Mouse (Mus musculus) embryonic facial prominence, embryonic 14.5 days (tissue): ENCODE measurements at regions not wholly inside any gene's neighbourhood (a gene's known extent, or its start where the extent isn't known, plus 50 kb on each side); places are given as distances from the start of the nearest gene placed in this dataset.
A peak's percentile ranks its signal among the peaks of the same experiment; 100 is the strongest.

Experiments
- ATAC-seq: fragments of 200-750 bp; cut with Nextera tagmentation; 2 replicates; pipeline ENCODE4 v1.8.0; 2017; ENCODE audit warnings: low read depth, moderate number of reproducible peaks, moderate TSS enrichment
- DNase-seq: peaks from one replicate; pipeline ENCODE4 v3.0.0-alpha.2; 2015; ENCODE audit warnings: low spot score
- H3K27ac ChIP-seq: fragments of 300-500 bp; sonication (generic); replicated peaks from 2 replicates; pipeline ENCODE4 v1.5.1; 2014; ENCODE audit warnings: low read depth, mild to moderate bottlenecking, low read length, moderate library complexity
- H3K27me3 ChIP-seq: fragments of 300-500 bp; sonication (generic); replicated peaks from 2 replicates; pipeline ENCODE4 v1.6.1; 2014; ENCODE audit warnings: low read length; ENCODE audit not compliant: control insufficient read depth, insufficient read depth
- H3K36me3 ChIP-seq: fragments of 300-500 bp; sonication (generic); 2 replicates; pipeline ENCODE4 v1.6.1; 2014; ENCODE audit warnings: low read length, mixed read lengths; ENCODE audit not compliant: control insufficient read depth, insufficient read depth
- H3K4me1 ChIP-seq: fragments of 300-500 bp; sonication (generic); 2 replicates; pipeline ENCODE4 v1.6.1; 2014; ENCODE audit warnings: antibody characterized with exemption, low read length; ENCODE audit not compliant: control insufficient read depth, insufficient read depth
- H3K4me2 ChIP-seq: fragments of 300-500 bp; sonication (generic); 2 replicates; pipeline ENCODE4 v1.6.1; 2014; ENCODE audit warnings: low read depth, mild to moderate bottlenecking, low read length, moderate library complexity, mixed read lengths
- H3K4me3 ChIP-seq: fragments of 300-500 bp; sonication (generic); 2 replicates; pipeline ENCODE4 v1.5.1; 2014; ENCODE audit warnings: low read depth, mild to moderate bottlenecking, low read length
- H3K9ac ChIP-seq: fragments of 300-500 bp; sonication (generic); 2 replicates; pipeline ENCODE4 v1.6.1; 2014; ENCODE audit warnings: low read depth, mild to moderate bottlenecking, low read length, moderate library complexity, mixed read lengths
- H3K9me3 ChIP-seq: fragments of 300-500 bp; sonication (generic); 2 replicates; pipeline ENCODE4 v1.6.1; 2016; ENCODE audit warnings: low read length; ENCODE audit not compliant: control insufficient read depth
- WGBS: fragments of 180-500 bp; shearing (Covaris S2); extraction: QIAGEN DNeasy Blood & Tissue Kit; methylation state at CpG from one replicate; pipeline ENCODE4 v1.1.7; 2014; 5-methylcytosine and 5-hydroxymethylcytosine counted together

DNA sequence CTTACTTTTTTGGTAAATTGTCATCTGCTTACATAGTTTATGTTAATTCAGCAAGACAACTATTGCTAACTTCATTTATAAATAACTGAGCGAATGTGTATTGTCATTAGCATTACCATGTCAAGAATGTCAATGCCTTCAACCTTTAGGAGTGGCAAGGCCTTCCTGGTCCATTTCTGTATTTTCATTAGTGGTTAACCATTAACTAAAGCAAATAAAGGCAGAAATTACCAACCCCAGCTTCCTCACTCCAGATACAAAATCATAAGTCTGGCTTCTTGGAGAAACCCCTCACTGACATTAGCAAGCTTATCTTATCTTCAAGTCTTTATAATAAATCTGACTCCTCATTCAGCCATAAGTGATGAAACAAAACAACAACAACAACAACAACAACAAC lies 592.8 kb upstream of the Pcdh20 start:
- no peak overlapping the region for H3K4me2 ChIP-seq
- H3K27ac ChIP-seq = no peak overlapping the region
- no peak for ATAC-seq
- WGBS = 83% methylated on average over 1 of the region's 1 CpGs
- no peaks in the 10 kb centered on the region for H3K9me3 ChIP-seq
- no peak overlapping the region for H3K4me3 ChIP-seq
- no peaks in the 10 kb centered on the region for H3K27me3 ChIP-seq
- no peak overlapping the region for H3K9ac ChIP-seq
- DNase-seq = no peak
- H3K36me3 ChIP-seq = no peaks in the 10 kb centered on the region
- no peaks in the 10 kb centered on the region for H3K4me1 ChIP-seq

DNA sequence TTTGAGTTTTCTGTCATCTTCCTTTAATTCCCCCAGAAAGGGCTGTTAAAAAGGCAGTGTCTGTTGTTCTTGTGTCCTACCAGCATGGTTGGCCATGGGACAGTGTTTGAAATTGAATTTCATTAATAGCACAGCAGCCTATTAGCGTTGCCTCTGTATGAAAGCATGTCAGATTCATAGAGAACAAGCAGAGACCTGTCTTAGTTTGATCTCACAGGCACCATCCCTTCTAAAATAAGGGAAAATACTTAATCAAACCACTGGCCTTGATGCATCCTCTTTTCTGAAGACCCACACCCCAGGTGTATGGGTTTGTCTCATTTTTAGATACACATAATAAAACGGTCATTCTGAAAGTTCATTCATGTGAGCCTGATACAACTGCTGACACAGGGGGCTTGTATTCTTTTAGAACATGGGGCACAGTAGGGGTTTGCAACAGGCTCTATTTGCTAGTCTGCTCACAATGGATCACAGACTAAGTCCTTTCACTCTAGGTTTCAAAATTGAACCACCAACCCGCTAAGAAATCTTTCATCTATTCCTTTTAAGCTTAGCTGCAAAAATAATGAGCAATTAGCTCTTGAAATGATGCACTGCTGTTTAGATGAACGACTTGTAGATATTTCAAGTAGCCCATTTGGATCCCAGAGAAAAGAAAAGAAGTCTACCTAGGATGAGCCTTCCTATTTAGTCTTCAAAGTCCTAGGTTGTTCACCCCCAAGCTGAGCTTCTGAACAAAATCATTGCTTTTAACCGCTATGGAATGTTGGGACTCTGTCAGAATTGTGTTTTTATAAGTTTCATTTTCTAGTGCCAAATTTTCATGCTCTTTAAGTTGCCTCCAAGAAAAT lies 591.6 kb upstream of the Pcdh20 start:
- ATAC-seq (no peak), DNase-seq (no peak)
- no peaks in the 10 kb centered on the region for H3K9me3 ChIP-seq
- H3K27me3 ChIP-seq = no peaks in the 10 kb centered on the region
- H3K27ac ChIP-seq = no peak overlapping the region
- no peak overlapping the region for H3K4me2 ChIP-seq
- H3K4me1 ChIP-seq = no peaks in the 10 kb centered on the region
- no peak overlapping the region for H3K9ac ChIP-seq
- H3K4me3 ChIP-seq = no peak overlapping the region
- no peaks in the 10 kb centered on the region for H3K36me3 ChIP-seq
- WGBS = 73% methylated on average over 5 of the region's 5 CpGs

DNA sequence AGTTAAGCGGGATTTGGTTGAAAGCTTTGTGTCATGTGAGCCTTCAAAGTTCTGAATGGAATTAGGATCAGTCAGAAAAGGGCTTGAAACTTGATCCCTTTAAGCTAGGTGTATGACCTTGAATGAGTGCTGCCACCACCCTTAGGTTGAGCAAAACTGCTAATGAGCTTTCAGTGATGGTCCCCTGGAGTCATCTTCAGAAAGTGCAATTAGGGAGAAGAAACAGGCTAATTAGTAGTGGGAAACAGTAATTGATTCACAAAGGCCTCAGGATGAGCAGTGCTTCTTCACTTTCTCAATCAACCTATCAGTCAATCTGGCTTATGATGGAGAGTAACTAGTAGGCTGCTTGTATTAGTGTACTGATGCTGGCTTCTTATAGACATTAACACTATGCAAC lies 590.1 kb upstream of the Pcdh20 start:
- DNase-seq = peak; percentile 26
- peak; percentile 76; the same call in 1 of the 2 replicates for ATAC-seq
- Histone ChIP-seq H3K36me3 (no peaks in the 10 kb centered on the region), H3K27me3 (no peaks in the 10 kb centered on the region), H3K4me1 (no peaks in the 10 kb centered on the region), H3K9ac (no peak overlapping the region), H3K4me2 (no peak overlapping the region), H3K4me3 (no peak overlapping the region), H3K27ac (no peak overlapping the region), H3K9me3 (no peaks in the 10 kb centered on the region)
- 40% methylated on average over 1 of the region's 1 CpGs for WGBS

DNA sequence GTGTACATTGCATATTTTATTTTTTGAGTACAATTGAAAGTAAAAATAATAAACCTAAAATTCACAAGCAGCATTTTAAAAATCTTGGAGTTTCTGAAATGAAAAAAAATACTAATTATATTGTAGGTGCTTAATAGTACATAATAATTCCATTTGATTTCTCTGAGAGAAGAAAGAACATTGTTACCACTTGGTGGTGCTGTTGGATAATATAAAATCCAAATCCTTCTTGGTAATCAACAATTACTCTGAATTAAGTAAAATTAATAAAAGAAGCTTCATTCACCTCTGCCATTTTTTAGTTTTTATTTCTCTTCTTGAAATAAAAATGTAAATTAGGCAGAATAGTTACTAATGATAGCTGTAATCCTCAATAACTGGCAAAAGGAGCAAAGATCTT lies 563.2 kb upstream of the Pcdh20 start:
- ATAC-seq (no peak), DNase-seq (peak; percentile 6)
- no peaks in the 10 kb centered on the region for H3K9me3 ChIP-seq
- H3K27me3 ChIP-seq = no peaks in the 10 kb centered on the region
- H3K27ac ChIP-seq = no peak overlapping the region
- no peak overlapping the region for H3K4me2 ChIP-seq
- no peaks in the 10 kb centered on the region for H3K36me3 ChIP-seq
- H3K9ac ChIP-seq = no peak overlapping the region
- H3K4me1 ChIP-seq = no peaks in the 10 kb centered on the region
- H3K4me3 ChIP-seq = no peak overlapping the region

- Histone ChIP-seq H3K4me3 (no peak overlapping the region), H3K9ac (no peak overlapping the region), H3K27me3 (no peaks in the 10 kb centered on the region), H3K4me2 (no peak overlapping the region), H3K4me1 (no peaks in the 10 kb centered on the region), H3K27ac (no peak overlapping the region), H3K36me3 (no peaks in the 10 kb centered on the region), H3K9me3 (no peaks in the 10 kb centered on the region)
- ATAC-seq (no peak), DNase-seq (no peak)
- WGBS = 87% methylated on average over 2 of the region's 2 CpGs
Observed at GRCm38 (mm10) chr14:89011440-89011839, 540.2 kb upstream of the Pcdh20 start.

- 46% methylated on average over 1 of the region's 1 CpGs for WGBS
- Histone ChIP-seq H3K4me1 (no peaks in the 10 kb centered on the region), H3K36me3 (no peaks in the 10 kb centered on the region), H3K9me3 (no peaks in the 10 kb centered on the region), H3K4me3 (no peak overlapping the region), H3K9ac (no peak overlapping the region), H3K27ac (no peak overlapping the region), H3K27me3 (no peaks in the 10 kb centered on the region), H3K4me2 (no peak overlapping the region)
- no peak for ATAC-seq
- DNase-seq = no peak
Observed at GRCm38 (mm10) chr14:89009648-89010047, 538.5 kb upstream of the Pcdh20 start.

DNA sequence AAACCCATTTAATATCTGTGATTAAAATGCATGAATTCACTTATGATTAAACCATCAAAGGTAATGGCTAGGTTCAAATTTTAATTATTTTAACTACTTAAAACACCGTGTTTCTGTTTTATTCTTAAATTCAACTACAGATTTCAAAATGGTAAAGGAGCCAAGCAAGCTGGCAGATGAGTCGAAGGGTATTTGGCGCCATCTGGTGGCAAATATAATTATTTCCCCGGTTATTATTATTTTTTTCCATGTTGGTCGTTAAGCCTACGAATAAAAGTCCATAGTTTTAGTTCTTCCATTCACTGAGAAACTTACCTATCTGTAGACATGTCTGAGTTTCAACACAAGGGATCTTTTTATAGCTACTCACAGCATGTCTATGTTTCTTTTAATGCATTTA lies 510.7 kb upstream of the Pcdh20 start:
- no peak overlapping the region for H3K4me3 ChIP-seq
- peak; percentile 17 for DNase-seq

GRCm38 (mm10) chr14:88976007-88976406 lies 504.8 kb upstream of the Pcdh20 start:
- no peak for ATAC-seq

More for the DNA sequence above, 510.7 kb upstream of the Pcdh20 start:
- no peaks in the 10 kb centered on the region for H3K4me1 ChIP-seq
- no peak overlapping the region for H3K27ac ChIP-seq
- H3K9me3 ChIP-seq = no peaks in the 10 kb centered on the region
- H3K9ac ChIP-seq = no peak overlapping the region
- no peaks in the 10 kb centered on the region for H3K36me3 ChIP-seq
- 7% methylated on average over 6 of the region's 6 CpGs for WGBS
- no peak for ATAC-seq
- no peak overlapping the region for H3K4me2 ChIP-seq
- H3K27me3 ChIP-seq = no peaks in the 10 kb centered on the region

DNA sequence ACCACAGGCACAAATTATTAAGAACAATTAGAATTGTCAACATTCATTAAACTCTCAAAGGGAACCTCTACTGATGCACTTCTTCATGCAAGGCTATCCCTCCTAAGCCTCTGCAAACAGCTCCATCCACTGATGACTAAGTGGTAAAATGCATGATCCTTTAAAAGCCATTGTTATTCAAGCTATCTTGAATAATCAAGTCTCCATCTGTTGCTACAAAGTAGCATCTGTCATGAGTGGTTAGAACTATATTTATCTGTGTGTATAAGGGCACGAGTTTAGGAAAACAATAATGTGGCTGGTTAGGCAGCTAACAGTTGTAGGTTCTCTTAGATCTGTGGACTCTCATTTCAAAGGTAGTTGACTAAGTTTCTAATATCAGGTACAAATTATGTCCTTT lies 463.4 kb upstream of the Pcdh20 start:
- ATAC-seq = no peak
- 62% methylated on average over 1 of the region's 1 CpGs for WGBS
- Histone ChIP-seq H3K36me3 (no peaks in the 10 kb centered on the region), H3K27me3 (no peaks in the 10 kb centered on the region), H3K4me3 (no peak overlapping the region), H3K4me2 (no peak overlapping the region), H3K9me3 (no peaks in the 10 kb centered on the region), H3K9ac (no peak overlapping the region), H3K27ac (no peak overlapping the region), H3K4me1 (no peaks in the 10 kb centered on the region)
- no peak for DNase-seq

More at GRCm38 (mm10) chr14:88976007-88976406, 504.8 kb upstream of the Pcdh20 start:
- Histone ChIP-seq H3K4me1 (no peaks in the 10 kb centered on the region), H3K4me3 (no peak overlapping the region), H3K27ac (no peak overlapping the region), H3K36me3 (no peaks in the 10 kb centered on the region), H3K27me3 (no peaks in the 10 kb centered on the region), H3K9me3 (no peaks in the 10 kb centered on the region), H3K4me2 (no peak overlapping the region), H3K9ac (no peak overlapping the region)
- peak; percentile 2 for DNase-seq
- 78% methylated on average over 1 of the region's 1 CpGs for WGBS
